Mouse (Mus musculus): ENCODE measurements around the gene E330021D16Rik. TPM values are rescaled to one million over a fixed set of nuclear protein-coding genes. Genes with fewer than 3 reads are reported as not detected.

E330021D16Rik gene
- polyA plus RNA-seq, 1 experiment: 0.12 TPM

DNA sequence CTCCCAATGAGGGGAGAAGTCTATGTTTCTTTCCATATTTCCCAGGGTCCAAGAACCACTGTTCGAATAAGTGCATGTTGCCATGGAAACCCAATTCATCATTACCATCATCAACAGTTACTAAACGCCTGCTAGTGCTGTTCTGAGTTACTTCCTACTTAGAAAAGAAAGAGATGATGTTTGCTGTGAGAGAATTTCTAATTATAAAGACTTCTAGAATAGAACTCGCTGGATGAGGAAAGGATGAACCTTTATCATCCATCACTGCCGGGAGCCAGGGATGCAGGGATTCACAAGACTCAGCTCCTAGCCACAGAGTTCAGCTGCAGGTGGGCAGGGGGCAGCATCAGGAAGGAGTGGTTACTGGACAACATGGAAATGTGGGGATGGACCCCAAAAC is 51.4 kb downstream of the E330021D16Rik start:
- Histone ChIP-seq H3K4me1 (ENCODE audit: control insufficient read depth, insufficient read depth, low read length) (no peaks in the 10 kb centered on the region), H3K36me3 (ENCODE audit: control insufficient read depth, insufficient read depth, low read length) (no peaks in the 10 kb centered on the region), H3K4me3 (ENCODE audit: control insufficient read depth, low read depth, low read length) (no peak overlapping the region), H3K27ac (ENCODE audit: control insufficient read depth, insufficient read depth, low read depth, low read length) (no peak overlapping the region), H3K27me3 (ENCODE audit: control insufficient read depth, insufficient read depth, low read length) (no peaks in the 10 kb centered on the region)
- no peak for TF ChIP-seq CTCF (IDR thresholded peaks at IDR 0.05; ENCODE audit: control insufficient read depth, insufficient read depth, insufficient replicate concordance, low read depth, low read length)
- TF ChIP-seq POLR2A (IDR thresholded peaks at IDR 0.05; ENCODE audit: control insufficient read depth, low read depth, low read length): no peak

- Histone ChIP-seq H3K4me3 (ENCODE audit: control insufficient read depth, low read depth, low read length) (no peak overlapping the region), H3K36me3 (ENCODE audit: control insufficient read depth, insufficient read depth, low read length) (no peaks in the 10 kb centered on the region), H3K27ac (ENCODE audit: control insufficient read depth, insufficient read depth, low read depth, low read length) (no peak overlapping the region), H3K4me1 (ENCODE audit: control insufficient read depth, insufficient read depth, low read length) (no peaks in the 10 kb centered on the region), H3K27me3 (ENCODE audit: control insufficient read depth, insufficient read depth, low read length) (no peaks in the 10 kb centered on the region)
- TF ChIP-seq CTCF (IDR thresholded peaks at IDR 0.05; ENCODE audit: control insufficient read depth, insufficient read depth, insufficient replicate concordance, low read depth, low read length): no peak
- no peak for TF ChIP-seq POLR2A (IDR thresholded peaks at IDR 0.05; ENCODE audit: control insufficient read depth, low read depth, low read length)
Measured at GRCm38 (mm10) chr6:136363313-136363712, 52.1 kb downstream of the E330021D16Rik start.

- Histone ChIP-seq H3K27me3 (ENCODE audit: control insufficient read depth, insufficient read depth, low read length) (no peaks in the 10 kb centered on the region), H3K4me3 (ENCODE audit: control insufficient read depth, low read depth, low read length) (no peak overlapping the region), H3K4me1 (ENCODE audit: control insufficient read depth, insufficient read depth, low read length) (no peaks in the 10 kb centered on the region), H3K27ac (ENCODE audit: control insufficient read depth, insufficient read depth, low read depth, low read length) (no peak overlapping the region), H3K36me3 (ENCODE audit: control insufficient read depth, insufficient read depth, low read length) (no peaks in the 10 kb centered on the region)
- no peak for TF ChIP-seq CTCF (IDR thresholded peaks at IDR 0.05; ENCODE audit: control insufficient read depth, insufficient read depth, insufficient replicate concordance, low read depth, low read length)
- no peak for TF ChIP-seq POLR2A (IDR thresholded peaks at IDR 0.05; ENCODE audit: control insufficient read depth, low read depth, low read length)
Measured at GRCm38 (mm10) chr6:136358471-136358870, 56.9 kb downstream of the E330021D16Rik start.

- H3K27ac ChIP-seq (ENCODE audit: control insufficient read depth, insufficient read depth, low read depth, low read length): no peak overlapping the region
Measured at GRCm38 (mm10) chr6:136353399-136354184, 61.8 kb downstream of the E330021D16Rik start.

More at GRCm38 (mm10) chr6:136353399-136354184, 61.8 kb downstream of the E330021D16Rik start:
- no peak overlapping the region for H3K4me3 ChIP-seq (ENCODE audit: control insufficient read depth, low read depth, low read length)
- no peaks in the 10 kb centered on the region for H3K27me3 ChIP-seq (ENCODE audit: control insufficient read depth, insufficient read depth, low read length)
- no peaks in the 10 kb centered on the region for H3K4me1 ChIP-seq (ENCODE audit: control insufficient read depth, insufficient read depth, low read length)
- TF ChIP-seq POLR2A (IDR thresholded peaks at IDR 0.05; ENCODE audit: control insufficient read depth, low read depth, low read length) (no peak), CTCF (IDR thresholded peaks at IDR 0.05; ENCODE audit: control insufficient read depth, insufficient read depth, insufficient replicate concordance, low read depth, low read length) (peak; percentile 31; the same call in 1 of the 2 replicates)
- H3K36me3 ChIP-seq (ENCODE audit: control insufficient read depth, insufficient read depth, low read length): no peaks in the 10 kb centered on the region

Other genes starting within 250 kb of the E330021D16Rik start
- gene Grin2b, start 242.1 kb downstream of the E330021D16Rik start, polyA plus RNA-seq (2012; rRNA removed): 5.6 and 8.2 TPM in 2 replicates
- not detected in 2 replicates for gene Gm8994, start 88.0 kb downstream of the E330021D16Rik start, polyA plus RNA-seq (2012; rRNA removed)
- 15.9 and 16.8 TPM in 2 replicates for gene Atf7ip, start 90.6 kb upstream of the E330021D16Rik start, polyA plus RNA-seq (2012; rRNA removed)
- gene Plbd1, start 246.4 kb upstream of the E330021D16Rik start, polyA plus RNA-seq (2012; rRNA removed): 47.4 and 53.7 TPM in 2 replicates

All from testis, adult 2 months (tissue).